Mouse (Mus musculus) kidney, postnatal 4 days (tissue): ENCODE data around the gene Exosc5.

Source experiments
- DNase-seq, 2 experiments: peaks; one replicate each; pipeline ENCODE4 v3.0.0; 2021; ENCODE audit warnings: mixed read lengths in 2 of 2

The Exosc5 gene

DNA sequence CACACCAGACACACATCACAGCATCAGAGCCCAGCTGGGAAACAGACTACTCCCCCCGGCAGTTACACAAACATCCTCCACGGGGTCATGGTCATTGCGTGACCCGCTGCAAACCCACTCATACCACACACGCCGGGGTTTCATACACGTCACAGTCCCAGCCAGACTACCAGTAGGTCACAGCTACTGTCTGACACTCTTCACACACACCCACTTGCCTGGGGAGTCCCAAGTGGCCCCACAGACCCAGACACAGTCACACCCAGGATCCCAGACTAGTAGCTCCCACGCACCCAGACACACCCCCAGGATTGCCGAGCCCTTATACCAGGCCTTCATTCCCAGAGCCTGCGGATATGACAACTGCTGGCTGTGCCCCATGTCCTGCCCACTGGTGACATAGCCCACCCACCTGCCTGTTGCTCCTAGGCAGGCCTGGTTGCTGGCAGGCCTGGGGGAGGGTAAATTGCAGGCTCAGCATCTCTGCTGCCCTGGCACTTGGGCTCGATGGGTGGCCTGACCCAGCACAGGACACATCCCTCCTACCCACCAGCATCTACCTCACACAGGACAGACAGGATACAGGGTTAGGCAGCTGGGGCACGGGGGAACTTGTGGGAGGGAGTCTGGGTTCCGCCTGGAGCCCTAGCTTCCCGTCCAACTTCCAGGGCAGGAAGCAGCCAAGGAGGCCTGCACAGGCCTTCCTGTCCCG, 48.8 kb downstream of the Exosc5 start:
- peak; percentile 61 to 75 for DNase-seq

DNA sequence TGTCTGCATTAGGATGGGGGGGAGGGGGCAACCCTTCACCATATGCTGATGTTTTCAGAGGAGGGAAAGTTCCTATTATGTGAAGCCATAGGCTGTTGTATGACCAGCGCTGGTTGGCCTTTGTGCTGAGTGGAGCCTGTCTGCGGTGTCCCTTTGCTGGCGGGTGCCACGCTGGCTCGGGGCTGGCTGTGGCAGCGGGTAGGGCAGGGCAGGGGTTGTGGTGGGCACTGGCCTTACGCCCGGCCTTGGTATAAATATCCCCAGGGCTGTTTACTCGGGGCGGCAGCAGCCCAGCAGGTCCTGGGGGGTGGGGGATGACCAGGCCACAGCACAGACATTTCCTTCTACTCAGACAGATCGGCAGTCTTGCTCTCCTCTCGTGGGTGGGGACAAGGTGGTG, 51.0 kb downstream of the Exosc5 start:
- DNase-seq = peak; percentile 31 to 42

DNA sequence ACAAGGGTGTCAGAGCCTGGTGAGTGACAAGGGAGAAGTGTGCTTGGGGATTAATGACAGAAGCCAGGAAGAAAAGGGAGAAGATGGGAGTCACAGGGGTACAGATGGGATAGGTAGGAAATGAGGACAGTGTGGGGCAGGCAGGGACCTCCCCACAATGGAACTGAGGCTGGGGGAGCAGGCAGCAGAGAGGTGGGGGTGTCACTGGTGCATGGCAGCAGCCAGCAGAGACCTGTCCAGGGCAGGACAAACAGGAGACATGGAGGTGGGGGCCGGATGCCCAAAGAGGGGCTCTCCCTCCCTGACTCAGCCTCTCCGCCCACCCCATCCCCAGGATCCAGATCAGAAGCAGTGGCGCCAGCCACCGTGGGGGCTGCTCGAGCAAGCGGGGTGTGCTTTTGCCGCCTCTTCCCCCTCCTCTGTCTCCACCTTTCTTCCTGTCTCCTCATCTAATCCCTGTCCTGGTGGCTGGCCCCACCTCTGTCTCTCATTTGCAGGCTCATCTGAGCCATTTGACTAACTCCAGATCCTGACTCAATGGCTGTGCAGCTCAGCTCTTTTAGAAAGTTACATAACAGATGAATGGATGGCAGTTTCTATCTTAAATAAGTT, 51.7 kb downstream of the Exosc5 start:
- peak; percentile 26 to 43 for DNase-seq

DNA sequence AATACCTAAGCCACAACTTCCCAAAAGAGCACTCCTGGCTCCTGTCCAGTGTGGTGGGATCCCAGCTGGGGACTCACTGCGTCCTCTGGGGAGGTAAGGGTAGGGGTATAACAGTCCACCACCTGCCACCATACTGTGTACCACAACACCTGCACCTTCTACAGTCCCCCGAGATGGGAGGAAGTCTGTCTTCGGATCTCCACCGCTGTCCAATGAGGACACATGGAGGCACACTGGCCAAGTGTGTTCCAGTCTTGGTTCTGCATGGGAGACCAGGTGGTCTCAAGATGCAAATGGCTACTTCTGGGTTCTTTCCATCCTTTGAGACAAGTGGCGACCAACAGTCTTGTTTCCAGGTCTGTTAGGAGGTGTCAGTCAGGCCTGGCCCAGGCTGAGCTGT, 52.2 kb downstream of the Exosc5 start:
- no peak for DNase-seq

DNA sequence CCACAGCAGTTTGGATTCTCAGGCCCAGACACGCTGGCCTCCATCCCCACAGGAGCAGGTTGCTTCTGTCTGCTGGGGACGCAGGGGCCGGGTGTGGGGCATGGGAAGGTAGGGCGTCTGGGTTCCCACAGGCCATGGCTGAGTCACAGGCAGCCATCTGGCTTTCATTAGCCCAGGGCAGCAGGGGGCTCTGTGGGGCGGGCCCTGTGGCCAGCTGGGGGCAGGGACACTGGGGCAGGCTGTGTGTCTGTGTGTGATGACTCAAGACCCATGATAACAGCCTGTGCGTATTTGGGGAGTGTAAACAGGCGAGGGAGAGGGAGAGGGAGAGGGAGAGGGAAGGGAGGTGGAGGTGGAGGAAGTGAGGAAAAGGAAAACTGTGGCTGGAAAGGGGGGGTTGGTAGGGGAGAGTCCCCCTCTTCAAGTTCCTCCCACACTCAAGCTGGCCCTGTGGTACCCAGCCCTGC, 52.8 kb downstream of the Exosc5 start:
- DNase-seq = peak in 1 of 2 experiments; percentile 23

DNA sequence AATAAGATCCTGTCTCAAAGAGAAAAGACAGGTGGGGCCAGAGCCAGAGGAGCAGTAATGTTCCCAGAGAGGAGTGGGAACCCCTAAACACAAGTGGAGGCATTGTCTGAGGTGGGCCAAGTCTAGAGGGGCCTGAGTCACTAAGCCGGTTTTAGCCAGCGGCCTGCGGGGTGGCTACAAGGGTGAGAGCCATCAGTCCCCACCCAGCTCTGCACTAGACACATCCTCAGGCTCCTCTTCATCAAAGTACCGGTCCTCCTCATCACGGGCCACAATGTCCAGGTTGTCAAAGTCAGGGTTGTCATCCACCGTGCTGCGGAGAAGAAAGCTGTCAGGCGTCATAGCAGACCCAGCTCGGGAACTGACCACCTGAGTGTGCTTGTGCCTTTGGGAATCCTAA, 53.8 kb downstream of the Exosc5 start:
- DNase-seq = no peak

DNA sequence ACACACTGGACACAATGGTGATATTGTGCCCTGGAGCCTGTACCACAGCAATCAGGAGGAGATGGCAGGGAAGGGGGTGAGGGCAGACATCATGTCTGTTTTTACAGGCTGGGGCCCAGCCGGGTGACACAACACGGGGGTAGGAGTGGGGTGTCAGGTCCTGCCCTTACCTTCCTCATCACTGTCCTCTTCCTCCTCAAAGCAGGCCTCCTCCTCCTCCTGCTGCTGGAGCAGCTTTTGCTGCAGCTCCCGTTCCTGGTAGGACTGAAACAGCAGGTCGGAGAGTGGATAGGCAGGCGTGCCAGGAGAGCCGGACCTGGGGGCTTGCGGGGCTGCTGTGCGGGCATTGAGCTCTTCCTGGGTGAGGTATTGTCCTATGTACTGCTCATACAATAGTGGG, 55.6 kb downstream of the Exosc5 start:
- no peak for DNase-seq

DNA sequence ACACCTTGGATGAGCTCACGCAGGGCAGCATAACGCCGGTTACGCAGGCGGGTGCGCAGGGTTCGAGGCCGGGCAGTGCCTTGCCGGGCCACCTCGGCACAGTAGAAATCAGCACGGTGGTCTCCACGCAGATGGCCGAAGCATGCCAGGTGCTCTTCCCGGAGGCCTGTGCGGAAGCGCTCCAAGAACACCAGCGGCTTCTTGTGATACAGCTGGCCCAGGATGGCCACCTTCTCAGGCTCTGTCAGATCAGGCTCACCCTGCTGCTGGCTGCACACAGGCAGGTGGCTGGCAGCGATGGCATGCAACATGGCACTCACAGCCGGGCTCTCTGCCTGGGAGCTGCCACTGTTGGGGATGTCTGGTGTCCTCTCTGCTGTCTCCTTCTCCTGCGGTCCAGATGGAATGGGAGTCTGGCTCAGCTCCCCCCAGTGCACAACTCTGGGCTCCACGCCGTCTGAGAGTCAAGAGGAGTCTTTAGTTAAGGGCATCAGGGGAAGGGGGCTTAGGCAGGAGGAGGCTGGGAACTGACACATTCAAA, 56.8 kb downstream of the Exosc5 start:
- DNase-seq = no peak

DNA sequence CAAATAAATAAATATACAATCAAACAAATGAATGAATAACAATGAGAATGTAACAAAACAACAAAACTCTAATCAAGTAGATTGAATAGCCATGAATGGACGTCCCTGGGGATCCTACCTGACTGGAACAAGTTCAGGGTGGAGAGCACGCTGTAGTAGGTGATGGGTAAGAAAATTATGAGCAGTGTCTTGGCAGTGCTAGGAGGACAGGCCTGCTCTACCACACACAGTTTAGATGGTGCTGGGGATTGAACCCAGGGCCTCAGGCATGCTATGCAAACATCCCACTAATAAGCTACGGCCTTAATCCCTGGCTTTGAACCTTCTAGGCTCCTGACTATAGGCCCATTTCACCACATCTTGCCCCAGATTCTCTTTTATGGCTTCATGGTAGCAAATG, 58.5 kb downstream of the Exosc5 start:
- no peak for DNase-seq

DNA sequence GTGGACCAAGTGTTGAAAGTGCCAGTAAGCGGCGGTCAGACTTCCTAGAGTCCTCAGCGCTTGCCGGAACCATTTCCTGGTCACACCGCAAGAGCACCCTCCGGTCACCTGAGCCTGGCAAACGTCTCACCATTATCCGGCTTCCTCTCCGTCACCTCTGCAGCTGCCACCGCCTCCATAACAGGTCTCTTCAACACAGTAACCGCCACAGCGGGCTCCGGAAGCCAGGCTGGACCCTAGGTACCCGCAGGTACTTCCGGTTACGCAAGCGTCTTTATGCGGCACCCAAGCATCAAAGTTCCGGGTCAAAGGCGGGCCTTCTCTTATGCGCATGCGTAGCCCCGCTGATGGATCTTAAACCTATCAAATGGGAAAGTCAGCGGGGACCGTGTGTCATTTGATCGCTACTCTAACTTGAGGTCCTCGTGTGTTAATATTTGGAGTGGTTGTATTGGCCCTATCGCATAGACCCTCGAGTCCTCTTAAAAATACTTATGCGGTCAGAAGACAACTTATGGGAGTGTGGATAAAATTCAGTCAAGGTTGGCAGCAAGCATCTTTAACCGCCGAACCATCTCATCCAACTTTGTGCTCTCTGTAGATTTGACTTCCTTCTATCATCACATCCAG, 59.9 kb downstream of the Exosc5 start, which contains the start of gene Ccdc97:
Gene Ccdc97 (minus strand): TSS at position 301 of the 630 bp plus-strand sequence.
- peak; percentile 93 to 95 for DNase-seq

DNA sequence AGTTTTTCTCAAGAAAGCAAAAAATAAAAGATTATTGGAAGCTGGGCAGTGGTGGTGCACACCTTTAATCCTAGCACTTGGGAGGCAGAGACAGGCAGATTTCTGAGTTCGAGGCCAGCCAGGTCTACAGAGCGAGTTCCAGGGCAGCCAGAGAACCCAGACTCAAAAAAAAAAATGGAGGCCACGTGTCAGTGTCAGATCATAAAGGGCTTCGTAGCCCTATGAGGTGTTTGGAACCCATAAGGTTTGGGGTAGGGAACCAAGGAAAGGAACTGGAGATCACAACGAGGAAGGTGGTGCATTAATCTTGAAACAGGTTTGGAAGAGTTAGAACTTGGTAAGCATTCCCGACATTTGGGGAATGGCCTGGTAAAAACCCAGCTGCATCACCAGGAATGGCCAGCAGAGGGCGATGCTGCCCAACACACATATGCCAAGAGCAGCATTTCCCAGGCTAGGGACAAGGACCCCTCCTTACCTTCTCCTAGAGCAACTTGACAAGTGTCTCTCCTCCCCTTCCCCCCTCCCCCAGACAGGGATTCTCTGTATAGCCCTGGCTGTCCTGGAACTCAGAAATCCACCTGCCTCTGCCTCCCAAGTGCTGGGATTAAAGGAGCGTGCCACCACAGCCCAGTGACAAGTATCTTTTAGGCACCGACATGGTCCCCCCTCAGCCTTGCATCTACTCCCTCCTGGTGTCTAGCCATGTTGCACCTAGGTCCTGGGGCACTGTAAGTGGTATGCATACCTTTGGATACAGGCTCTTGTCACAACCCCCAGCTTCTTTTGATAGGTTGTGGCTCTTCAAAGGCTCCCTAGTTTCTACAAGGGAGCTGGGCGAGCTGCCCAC, 61.0 kb downstream of the Exosc5 start:
- peak; percentile 89 for DNase-seq

DNA sequence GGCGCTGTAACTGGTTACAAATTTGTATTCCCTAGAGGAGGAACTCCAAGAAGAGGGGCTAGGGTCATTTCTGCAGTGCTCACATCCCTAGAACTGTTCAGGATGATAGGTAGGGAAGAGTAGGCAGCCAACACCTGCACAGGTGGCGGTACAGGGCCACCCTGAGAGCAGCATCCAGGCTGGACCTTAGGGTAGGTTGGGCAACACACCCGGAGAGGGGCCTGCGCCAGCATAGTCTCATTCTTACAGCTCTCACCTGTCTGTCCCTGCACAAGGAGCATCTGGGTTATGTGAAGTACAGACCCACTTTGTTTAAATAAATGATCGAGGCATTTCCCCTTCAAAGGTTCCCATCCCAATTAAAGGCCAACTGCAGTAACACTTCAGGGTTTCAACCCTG, 61.8 kb downstream of the Exosc5 start:
- DNase-seq = no peak
